Mouse (Mus musculus): ENCODE measurements at regions not wholly inside any gene's neighbourhood (a gene's known extent, or its start where the extent isn't known, plus 50 kb on each side); places are given as distances from the start of the nearest gene placed in this dataset.

- no peak for DNase-seq
Measured at GRCm38 (mm10) chr1:63977956-63978355, 144.1 kb downstream of the Klf7 start.

- no peak for DNase-seq
Measured at GRCm38 (mm10) chr1:63977302-63977888, 144.7 kb downstream of the Klf7 start.

- DNase-seq: no peak
Measured at GRCm38 (mm10) chr1:63976862-63977261, 145.2 kb downstream of the Klf7 start.

- DNase-seq: no peak
Measured at GRCm38 (mm10) chr1:63967849-63968248, 154.2 kb downstream of the Klf7 start.

GRCm38 (mm10) chr1:63965446-63965845 lies 156.6 kb downstream of the Klf7 start:
- no peak for DNase-seq

GRCm38 (mm10) chr1:63964519-63964918 lies 157.6 kb downstream of the Klf7 start:
- no peak for DNase-seq

GRCm38 (mm10) chr1:63955701-63956355 lies 166.3 kb downstream of the Klf7 start:
- no peak for DNase-seq

- DNase-seq: no peak
Measured at GRCm38 (mm10) chr1:63954876-63955513, 167.1 kb downstream of the Klf7 start.

GRCm38 (mm10) chr1:63954172-63954571 lies 167.9 kb downstream of the Klf7 start:
- no peak for DNase-seq

GRCm38 (mm10) chr1:63953229-63953883 lies 168.7 kb downstream of the Klf7 start:
- DNase-seq: peak; percentile 57

GRCm38 (mm10) chr1:63951663-63952062 lies 170.4 kb downstream of the Klf7 start:
- DNase-seq: no peak

- DNase-seq: no peak
Measured at GRCm38 (mm10) chr1:63947278-63947677, 174.8 kb downstream of the Klf7 start.

- no peak for DNase-seq
Measured at GRCm38 (mm10) chr1:63946834-63947233, 175.2 kb downstream of the Klf7 start.

GRCm38 (mm10) chr1:63944786-63945185 lies 175.7 kb upstream of the 4933402D24Rik start:
- no peak for DNase-seq

- DNase-seq: no peak
Measured at GRCm38 (mm10) chr1:63938416-63938815, 169.3 kb upstream of the 4933402D24Rik start.

GRCm38 (mm10) chr1:63937480-63937879 lies 168.4 kb upstream of the 4933402D24Rik start:
- DNase-seq: no peak

GRCm38 (mm10) chr1:63934570-63935280 lies 165.7 kb upstream of the 4933402D24Rik start:
- DNase-seq: no peak

- DNase-seq: no peak
Measured at GRCm38 (mm10) chr1:63932484-63932883, 163.4 kb upstream of the 4933402D24Rik start.

GRCm38 (mm10) chr1:63929362-63930125 lies 160.5 kb upstream of the 4933402D24Rik start:
- DNase-seq: no peak

GRCm38 (mm10) chr1:63928850-63929249 lies 159.8 kb upstream of the 4933402D24Rik start:
- no peak for DNase-seq

GRCm38 (mm10) chr1:63928361-63928760 lies 159.3 kb upstream of the 4933402D24Rik start:
- no peak for DNase-seq

Data from kidney, adult 18-20 months (tissue).